Mouse (Mus musculus): ENCODE data around the gene Celf5.

DNA sequence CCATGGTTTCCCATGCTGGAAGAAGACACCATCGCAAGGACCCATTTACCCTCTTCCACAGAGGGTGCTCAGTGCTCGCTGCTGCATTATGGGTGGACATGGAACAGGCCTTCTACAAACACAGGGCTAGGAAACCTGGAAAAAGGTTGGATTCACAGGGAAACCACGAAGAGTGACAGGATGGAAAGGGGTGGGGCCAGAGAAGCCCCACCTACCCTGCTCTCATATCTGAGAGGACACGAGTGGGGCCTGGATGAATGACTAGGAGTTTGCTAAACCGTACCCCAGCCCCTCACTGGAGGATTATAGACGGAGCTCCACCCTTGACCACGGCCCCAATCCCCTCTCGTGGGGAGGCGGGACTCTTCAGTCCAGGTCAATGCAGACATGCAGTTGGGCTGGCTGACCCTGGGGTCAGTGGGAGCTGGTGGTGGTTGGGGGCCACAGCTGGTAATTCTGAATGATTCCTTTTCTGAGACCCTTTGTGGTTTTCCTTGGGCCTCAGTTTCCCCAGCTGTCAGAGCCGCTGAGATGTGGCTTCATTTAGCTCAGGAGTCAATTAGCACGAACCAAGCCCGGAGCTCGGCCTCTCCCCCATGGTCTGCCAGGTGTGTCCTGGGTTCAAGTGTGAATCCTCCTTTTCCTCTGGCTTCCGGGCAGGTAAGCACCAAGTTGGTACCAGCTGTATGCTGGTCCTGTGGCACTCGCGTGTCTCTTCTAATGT, 69.8 kb downstream of the Celf5 start:
- no peak for TF ChIP-seq GATA1 (IDR thresholded peaks at IDR 0.05; ENCODE audit: low read length)
- TF ChIP-seq TAL1 (IDR thresholded peaks at IDR 0.05; ENCODE audit: low read length): no peak

Measured in erythroblast, embryonic 14.5 days (primary cell).